Comparison of ENCODE assay signal across 8 mouse cellular contexts in genomic region chr4:154022407-154022806, GRCm38 (mm10). TPM values are rescaled to one million over a fixed set of nuclear protein-coding genes. Genes with fewer than 3 reads are reported as not detected.
DNase-seq lines count a peak whose midpoint lies in the region; ATAC-seq and TF ChIP-seq lines count a peak whose summit lies in the region.

No protein-coding gene starts in this region.

- H3K27ac ChIP-seq in kidney, postnatal 0 days, result peak overlapping the region; percentile 88
- H3K27ac ChIP-seq in forebrain, embryonic 14.5 days (ENCODE audit: low read depth, low read length), result no peak overlapping the region

- no peaks in the 10 kb centered on the region for H3K27me3 ChIP-seq in kidney, postnatal 0 days (ENCODE audit: insufficient read depth, low read length)
- peaks cover 7% of the 10 kb centered on the region; the same call in 1 of the 2 replicates for H3K27me3 ChIP-seq in forebrain, embryonic 14.5 days (replicated peaks; ENCODE audit: control insufficient read depth, insufficient read depth, low read length)

- 30% methylated on average over 4 of the region's 4 CpGs for WGBS in kidney, postnatal 0 days
- 76% methylated on average over 4 of the region's 4 CpGs for WGBS in forebrain, embryonic 14.5 days

- DNase-seq in adrenal gland, adult 2 months, result peak; percentile 48
- DNase-seq in adrenal gland, postnatal 25 days, result no peak
- DNase-seq in ovary, adult 18-20 months (ENCODE audit: low spot score), result peak; percentile 71
- no peak for DNase-seq in ovary, postnatal 10 days (ENCODE audit: low spot score)
- peak; percentile 89 for DNase-seq in kidney, postnatal 0 days (ENCODE audit: low spot score)
- peak; percentile 70 for DNase-seq in skeletal muscle tissue, adult 2 months (ENCODE audit: low read depth, low spot score)
- no peak for DNase-seq in urinary bladder, adult 2 months (ENCODE audit: low spot score)
- no peak for DNase-seq in forebrain, embryonic 14.5 days (ENCODE audit: low spot score)

- H3K4me2 ChIP-seq in kidney, postnatal 0 days (ENCODE audit: low read length), result no peak overlapping the region
- H3K4me2 ChIP-seq in forebrain, embryonic 14.5 days (ENCODE audit: low read length), result no peak overlapping the region

- no peak for TF ChIP-seq CTCF in kidney, postnatal 0 days (IDR thresholded peaks at IDR 0.05; ENCODE audit: low read depth)

- ATAC-seq in kidney, postnatal 0 days (replicated peaks; ENCODE audit: low FRiP score, low read depth), result peak; percentile 87
- ATAC-seq in forebrain, embryonic 14.5 days, result no peak

- peaks cover 40% of the 10 kb centered on the region for H3K36me3 ChIP-seq in kidney, postnatal 0 days (ENCODE audit: insufficient read depth, low read length)
- peaks cover 49% of the 10 kb centered on the region for H3K36me3 ChIP-seq in forebrain, embryonic 14.5 days (ENCODE audit: control insufficient read depth, insufficient read depth, low read length)

- no peak overlapping the region for H3K4me3 ChIP-seq in kidney, postnatal 0 days (replicated peaks; ENCODE audit: low read depth, low read length)
- H3K4me3 ChIP-seq in forebrain, embryonic 14.5 days (ENCODE audit: low read depth, low read length), result no peak overlapping the region

- peak overlapping the region; percentile 19; the same call in 1 of the 2 replicates for H3K9ac ChIP-seq in kidney, postnatal 0 days (ENCODE audit: low read depth, low read length)
- no peak overlapping the region for H3K9ac ChIP-seq in forebrain, embryonic 14.5 days (ENCODE audit: low read length)

- no peaks in the 10 kb centered on the region for H3K9me3 ChIP-seq in kidney, postnatal 0 days (replicated peaks; ENCODE audit: low read length)
- H3K9me3 ChIP-seq in forebrain, embryonic 14.5 days (replicated peaks; ENCODE audit: control insufficient read depth, low read length), result no peaks in the 10 kb centered on the region

- peaks cover 35% of the 10 kb centered on the region for H3K4me1 ChIP-seq in kidney, postnatal 0 days (replicated peaks; ENCODE audit: insufficient read depth, low read length)
- no peaks in the 10 kb centered on the region for H3K4me1 ChIP-seq in forebrain, embryonic 14.5 days (ENCODE audit: control insufficient read depth, insufficient read depth, low read length)

RNA-seq across cellular contexts. Expression of gene Smim1, which starts 3.6 kb away (rescaled TPM):
- 10 to 100 TPM; 54.7 to 69.5 TPM for total RNA-seq in adrenal gland, adult 2 months (2021)
- polyA plus RNA-seq in adrenal gland, adult 2 months (2012; rRNA removed), result 130 and 143 TPM in 2 replicates
- 31.3 and 64.1 TPM in 2 replicates for total RNA-seq in adrenal gland, postnatal 25 days (2021)
- polyA plus RNA-seq in kidney, postnatal 0 days (2015; fragmentation: Nextera tagmentation; extraction: Ambion mirVana), result 98.9 and 100.0 TPM in 2 replicates
- polyA plus RNA-seq in urinary bladder, adult 2 months (2012; rRNA removed), result 46.9 and 48.1 TPM in 2 replicates
- 3.9 and 4.2 TPM in 2 replicates for polyA plus RNA-seq in forebrain, embryonic 14.5 days (2014; fragmentation: Nextera tagmentation; extraction: Ambion mirVana)

RNA-seq across cellular contexts. Expression of gene Lrrc47, which starts 10.9 kb away (rescaled TPM):
- 10 to 100 TPM; 39.7 to 53.8 TPM for total RNA-seq in adrenal gland, adult 2 months (2021)
- 75.9 and 89.1 TPM in 2 replicates for polyA plus RNA-seq in adrenal gland, adult 2 months (2012; rRNA removed)
- 54.7 and 56.0 TPM in 2 replicates for total RNA-seq in adrenal gland, postnatal 25 days (2021)
- 20.3 and 22.7 TPM in 2 replicates for polyA plus RNA-seq in kidney, postnatal 0 days (2015; fragmentation: Nextera tagmentation; extraction: Ambion mirVana)
- 26.7 and 28.7 TPM in 2 replicates for polyA plus RNA-seq in urinary bladder, adult 2 months (2012; rRNA removed)
- polyA plus RNA-seq in forebrain, embryonic 14.5 days (2014; fragmentation: Nextera tagmentation; extraction: Ambion mirVana), result 8.4 and 9.2 TPM in 2 replicates

RNA-seq across cellular contexts. Expression of gene Ccdc27, which starts 20.1 kb away (rescaled TPM):
- not detected for total RNA-seq in adrenal gland, adult 2 months (2021)
- not detected in 2 replicates for polyA plus RNA-seq in adrenal gland, adult 2 months (2012; rRNA removed)
- not detected in 2 replicates for total RNA-seq in adrenal gland, postnatal 25 days (2021)
- polyA plus RNA-seq in kidney, postnatal 0 days (2015; fragmentation: Nextera tagmentation; extraction: Ambion mirVana), result 0.05 and 0.08 TPM in 2 replicates
- not detected in 2 replicates for polyA plus RNA-seq in urinary bladder, adult 2 months (2012; rRNA removed)
- polyA plus RNA-seq in forebrain, embryonic 14.5 days (2014; fragmentation: Nextera tagmentation; extraction: Ambion mirVana), result not detected in 2 replicates

RNA-seq across cellular contexts. Expression of gene Cep104, which starts 47.4 kb away (rescaled TPM):
- total RNA-seq in adrenal gland, adult 2 months (2021), result 10 to 100 TPM; 25.6 to 25.7 TPM
- polyA plus RNA-seq in adrenal gland, adult 2 months (2012; rRNA removed), result 18.4 and 22.4 TPM in 2 replicates
- 29.1 and 31.1 TPM in 2 replicates for total RNA-seq in adrenal gland, postnatal 25 days (2021)
- polyA plus RNA-seq in kidney, postnatal 0 days (2015; fragmentation: Nextera tagmentation; extraction: Ambion mirVana), result 8.7 and 10.9 TPM in 2 replicates
- polyA plus RNA-seq in urinary bladder, adult 2 months (2012; rRNA removed), result 9.9 and 14.0 TPM in 2 replicates
- polyA plus RNA-seq in forebrain, embryonic 14.5 days (2014; fragmentation: Nextera tagmentation; extraction: Ambion mirVana), result 13.2 and 16.8 TPM in 2 replicates

RNA-seq across cellular contexts. Expression of gene Dffb, which starts 47.5 kb away (rescaled TPM):
- total RNA-seq in adrenal gland, adult 2 months (2021), result 1 to 10 TPM; 2.9 to 3.7 TPM
- polyA plus RNA-seq in adrenal gland, adult 2 months (2012; rRNA removed), result 12.7 and 13.5 TPM in 2 replicates
- 3.8 and 9.4 TPM in 2 replicates for total RNA-seq in adrenal gland, postnatal 25 days (2021)
- polyA plus RNA-seq in kidney, postnatal 0 days (2015; fragmentation: Nextera tagmentation; extraction: Ambion mirVana), result 9.7 and 10.7 TPM in 2 replicates
- polyA plus RNA-seq in urinary bladder, adult 2 months (2012; rRNA removed), result 10.5 and 14.1 TPM in 2 replicates
- 7.4 and 8.6 TPM in 2 replicates for polyA plus RNA-seq in forebrain, embryonic 14.5 days (2014; fragmentation: Nextera tagmentation; extraction: Ambion mirVana)

Comparison
In these comparisons a context has a peak if more than half of its experiments do, and no peak if none do; other contexts are left out.
1. DNase-seq: peak in adrenal gland, adult 2 months (single experiment), ovary, adult 18-20 months (single experiment), kidney, postnatal 0 days (single experiment) and skeletal muscle tissue, adult 2 months (single experiment); none in adrenal gland, postnatal 25 days (single experiment), ovary, postnatal 10 days (single experiment), urinary bladder, adult 2 months (single experiment) and forebrain, embryonic 14.5 days (single experiment).